Mouse (Mus musculus) limb, embryonic 15.5 days (tissue): ENCODE measurements around the gene Sobp. TPM values are rescaled to one million over a fixed set of nuclear protein-coding genes. Genes with fewer than 3 reads are reported as not detected.

ENCODE experiments used
- ATAC-seq: fragments of 200-750 bp; cut with Nextera tagmentation; 2 replicates; pipeline ENCODE4 v1.8.0; 2017; ENCODE audit warnings: low read depth, moderate TSS enrichment; ENCODE audit not compliant: insufficient number of reproducible peaks, low FRiP score, low TSS enrichment
- H3K27ac ChIP-seq: fragments of 300-500 bp; sonication (generic); 2 replicates; pipeline ENCODE4 v1.5.1; 2015; ENCODE audit warnings: moderate library complexity, mild to moderate bottlenecking, inconsistent platforms
- H3K27me3 ChIP-seq: fragments of 300-500 bp; sonication (generic); 2 replicates; pipeline ENCODE4 v1.6.1; 2015; ENCODE audit warnings: inconsistent platforms
- H3K36me3 ChIP-seq: fragments of 300-500 bp; sonication (generic); 2 replicates; pipeline ENCODE4 v1.6.1; 2015; ENCODE audit warnings: inconsistent platforms
- H3K4me1 ChIP-seq: fragments of 300-500 bp; sonication (generic); 2 replicates; pipeline ENCODE4 v1.6.1; 2015; ENCODE audit warnings: inconsistent platforms
- H3K4me2 ChIP-seq: fragments of 300-500 bp; sonication (generic); 2 replicates; pipeline ENCODE4 v1.6.1; 2015; ENCODE audit warnings: mild to moderate bottlenecking, inconsistent platforms
- H3K4me3 ChIP-seq: fragments of 300-500 bp; sonication (generic); 2 replicates; pipeline ENCODE4 v1.5.1; 2015; ENCODE audit warnings: mild to moderate bottlenecking, inconsistent platforms
- H3K9ac ChIP-seq: fragments of 300-500 bp; sonication (generic); 2 replicates; pipeline ENCODE4 v1.6.1; 2015; ENCODE audit warnings: inconsistent platforms
- H3K9me3 ChIP-seq: fragments of 300-500 bp; sonication (generic); 2 replicates; pipeline ENCODE4 v1.6.1; 2016; ENCODE audit warnings: inconsistent platforms
- WGBS: fragments of 180-500 bp; shearing (Covaris S2); methylation state at CpG from one replicate; pipeline ENCODE4 v1.1.7; 2015; 5-methylcytosine and 5-hydroxymethylcytosine counted together
- polyA plus RNA-seq: library from polyadenylated mRNA; unstranded; fragments of >200 nt; fragmentation: Nextera tagmentation; extraction: Ambion mirVana; gene quantifications from 2 replicates; pipeline ENCODE4 v1.2.1, GENCODE M21; 2015

Gene Sobp
- polyA plus RNA-seq, 1 experiment from 2014 or later, result 2.9 TPM

- H3K4me2 ChIP-seq, result no peak overlapping the region
- whole genome bisulfite sequencing, result 25% methylated on average over 12 of the region's 12 CpGs
Observed at GRCm38 (mm10) chr10:43155046-43155560, 19.2 kb downstream of the Sobp start.

GRCm38 (mm10) chr10:43152643-43153042 lies 21.7 kb downstream of the Sobp start:
- no peaks in the 10 kb centered on the region for H3K27me3 ChIP-seq
- no peak for ATAC-seq
- H3K9ac ChIP-seq, result no peak overlapping the region
- no peak overlapping the region for H3K4me2 ChIP-seq
- no peak overlapping the region for H3K27ac ChIP-seq
- H3K4me1 ChIP-seq, result peaks cover 11% of the 10 kb centered on the region
- WGBS, result 78% methylated on average over 8 of the region's 8 CpGs
- H3K36me3 ChIP-seq, result no peaks in the 10 kb centered on the region
- no peaks in the 10 kb centered on the region for H3K9me3 ChIP-seq
- H3K4me3 ChIP-seq, result no peak overlapping the region

More at GRCm38 (mm10) chr10:43155046-43155560, 19.2 kb downstream of the Sobp start:
- ATAC-seq, result peak; percentile 75; the same call in 1 of the 2 replicates
- Histone ChIP-seq H3K27ac (peak overlapping the region; percentile 63), H3K4me3 (no peak overlapping the region), H3K27me3 (no peaks in the 10 kb centered on the region), H3K9me3 (no peaks in the 10 kb centered on the region), H3K9ac (no peak overlapping the region), H3K4me1 (peaks cover 11% of the 10 kb centered on the region), H3K36me3 (no peaks in the 10 kb centered on the region)

GRCm38 (mm10) chr10:43148456-43148855 lies 25.9 kb downstream of the Sobp start:
- Histone ChIP-seq H3K36me3 (no peaks in the 10 kb centered on the region), H3K4me2 (no peak overlapping the region), H3K9me3 (no peaks in the 10 kb centered on the region), H3K9ac (no peak overlapping the region), H3K4me1 (no peaks in the 10 kb centered on the region), H3K27ac (no peak overlapping the region), H3K27me3 (no peaks in the 10 kb centered on the region), H3K4me3 (no peak overlapping the region)
- WGBS, result 69% methylated on average over 11 of the region's 11 CpGs
- no peak for ATAC-seq

- H3K9ac ChIP-seq, result no peak overlapping the region
- H3K4me3 ChIP-seq, result no peak overlapping the region
- ATAC-seq, result no peak
- H3K27me3 ChIP-seq, result no peaks in the 10 kb centered on the region
- H3K4me2 ChIP-seq, result no peak overlapping the region
- H3K4me1 ChIP-seq, result no peaks in the 10 kb centered on the region
- 86% methylated on average over 9 of the region's 9 CpGs for WGBS
- H3K36me3 ChIP-seq, result no peaks in the 10 kb centered on the region
- no peaks in the 10 kb centered on the region for H3K9me3 ChIP-seq
- H3K27ac ChIP-seq, result no peak overlapping the region
Observed at GRCm38 (mm10) chr10:43143173-43143572, 31.2 kb downstream of the Sobp start.

GRCm38 (mm10) chr10:43134027-43134426 lies 40.3 kb downstream of the Sobp start:
- H3K9ac ChIP-seq, result no peak overlapping the region
- H3K36me3 ChIP-seq, result peaks cover 5% of the 10 kb centered on the region; the same call in 1 of the 2 replicates
- no peak overlapping the region for H3K4me3 ChIP-seq
- no peak overlapping the region for H3K4me2 ChIP-seq
- no peaks in the 10 kb centered on the region; the same call in 1 of the 2 replicates for H3K9me3 ChIP-seq
- no peaks in the 10 kb centered on the region for H3K27me3 ChIP-seq
- H3K4me1 ChIP-seq, result no peaks in the 10 kb centered on the region
- WGBS, result 80% methylated on average over 11 of the region's 11 CpGs
- no peak for ATAC-seq
- H3K27ac ChIP-seq, result no peak overlapping the region

GRCm38 (mm10) chr10:43128750-43129149 lies 45.6 kb downstream of the Sobp start:
- WGBS, result 70% methylated on average over 3 of the region's 3 CpGs
- 0 out of 2 replicates have a peak, but pooled peaks cover 8% of the 10 kb centered on the region for H3K36me3 ChIP-seq
- no peak overlapping the region for H3K4me3 ChIP-seq
- ATAC-seq, result no peak
- peaks cover 2% of the 10 kb centered on the region for H3K4me1 ChIP-seq
- H3K27me3 ChIP-seq, result no peaks in the 10 kb centered on the region
- H3K9me3 ChIP-seq, result no peaks in the 10 kb centered on the region
- H3K27ac ChIP-seq, result no peak overlapping the region
- H3K4me2 ChIP-seq, result no peak overlapping the region
- H3K9ac ChIP-seq, result no peak overlapping the region

- H3K9me3 ChIP-seq, result no peaks in the 10 kb centered on the region
- H3K36me3 ChIP-seq, result 0 out of 2 replicates have a peak, but pooled peaks cover 8% of the 10 kb centered on the region
- no peak overlapping the region for H3K4me3 ChIP-seq
- H3K27me3 ChIP-seq, result no peaks in the 10 kb centered on the region
- 32% methylated on average over 7 of the region's 7 CpGs for WGBS
- no peak for ATAC-seq
- H3K9ac ChIP-seq, result no peak overlapping the region
- H3K4me1 ChIP-seq, result peaks cover 6% of the 10 kb centered on the region
- H3K4me2 ChIP-seq, result no peak overlapping the region
- H3K27ac ChIP-seq, result no peak overlapping the region
Observed at GRCm38 (mm10) chr10:43124561-43124960, 49.8 kb downstream of the Sobp start.

- no peak overlapping the region for H3K4me3 ChIP-seq
- no peaks in the 10 kb centered on the region for H3K27me3 ChIP-seq
- peaks cover 6% of the 10 kb centered on the region for H3K4me1 ChIP-seq
- no peak overlapping the region for H3K4me2 ChIP-seq
- WGBS, result 56% methylated on average over 4 of the region's 4 CpGs
- H3K27ac ChIP-seq, result no peak overlapping the region
- H3K9me3 ChIP-seq, result no peaks in the 10 kb centered on the region
- H3K9ac ChIP-seq, result no peak overlapping the region
- H3K36me3 ChIP-seq, result 0 out of 2 replicates have a peak, but pooled peaks cover 8% of the 10 kb centered on the region
- no peak for ATAC-seq
Observed at GRCm38 (mm10) chr10:43124156-43124555, 50.2 kb downstream of the Sobp start.

GRCm38 (mm10) chr10:43123422-43123821 lies 50.9 kb downstream of the Sobp start:
- Histone ChIP-seq H3K27ac (no peak overlapping the region), H3K4me1 (peaks cover 6% of the 10 kb centered on the region), H3K9ac (no peak overlapping the region), H3K4me3 (no peak overlapping the region), H3K4me2 (no peak overlapping the region), H3K36me3 (0 out of 2 replicates have a peak, but pooled peaks cover 8% of the 10 kb centered on the region), H3K9me3 (no peaks in the 10 kb centered on the region), H3K27me3 (no peaks in the 10 kb centered on the region)
- 70% methylated on average over 6 of the region's 6 CpGs for WGBS
- ATAC-seq, result no peak

GRCm38 (mm10) chr10:43120688-43121450 lies 53.5 kb downstream of the Sobp start:
- H3K36me3 ChIP-seq, result no peaks in the 10 kb centered on the region
- no peak overlapping the region for H3K4me3 ChIP-seq
- no peaks in the 10 kb centered on the region for H3K27me3 ChIP-seq
- H3K27ac ChIP-seq, result no peak overlapping the region
- peaks cover 6% of the 10 kb centered on the region for H3K4me1 ChIP-seq
- WGBS, result 32% methylated on average over 8 of the region's 8 CpGs
- no peak overlapping the region for H3K9ac ChIP-seq
- no peak overlapping the region for H3K4me2 ChIP-seq
- no peaks in the 10 kb centered on the region for H3K9me3 ChIP-seq
- ATAC-seq, result no peak

- Histone ChIP-seq H3K4me2 (no peak overlapping the region), H3K27me3 (no peaks in the 10 kb centered on the region; the same call in 1 of the 2 replicates), H3K9ac (no peak overlapping the region), H3K36me3 (no peaks in the 10 kb centered on the region), H3K27ac (no peak overlapping the region), H3K4me1 (peaks cover 9% of the 10 kb centered on the region; the same call in 1 of the 2 replicates), H3K9me3 (no peaks in the 10 kb centered on the region), H3K4me3 (no peak overlapping the region)
- ATAC-seq, result no peak
- WGBS, result 57% methylated on average over 3 of the region's 3 CpGs
Observed at GRCm38 (mm10) chr10:43116083-43116927, 58.0 kb downstream of the Sobp start.
